Mouse (Mus musculus) kidney, adult 2 months (tissue): Measurements from ENCODE around the gene Ciita.

Source experiments
- CTCF ChIP-seq: fragments of 200-500 bp; conservative IDR thresholded peaks from 2 replicates; pipeline ENCODE4 v1.5.1; 2011; ENCODE audit warnings: low read depth, mild to moderate bottlenecking, control low read depth, low read length, moderate library complexity, mixed read lengths; ENCODE audit not compliant: insufficient read depth, insufficient read length
- POLR2A ChIP-seq: fragments of 200-500 bp; IDR thresholded peaks from one replicate; pipeline ENCODE4 v1.6.1; 2011; ENCODE audit warnings: low read depth, low read length, control low read depth

- TF ChIP-seq CTCF (no peak), POLR2A (no peak)
Measured at GRCm38 (mm10) chr16:10482343-10482742, 2.5 kb downstream of the Ciita start.
